Mouse (Mus musculus): Measurements from ENCODE around the gene Vmn1r41. TPM values are rescaled to one million over a fixed set of nuclear protein-coding genes. Genes with fewer than 3 reads are reported as not detected.

Gene Vmn1r41
- not detected in 2 replicates for polyA plus RNA-seq (2015; fragmentation: Nextera tagmentation; extraction: Ambion mirVana)

GRCm38 (mm10) chr6:89740466-89740865 lies at the start of gene Vmn1r41:
Vmn1r41 (plus strand) TSS chr6:89740766.

DNA sequence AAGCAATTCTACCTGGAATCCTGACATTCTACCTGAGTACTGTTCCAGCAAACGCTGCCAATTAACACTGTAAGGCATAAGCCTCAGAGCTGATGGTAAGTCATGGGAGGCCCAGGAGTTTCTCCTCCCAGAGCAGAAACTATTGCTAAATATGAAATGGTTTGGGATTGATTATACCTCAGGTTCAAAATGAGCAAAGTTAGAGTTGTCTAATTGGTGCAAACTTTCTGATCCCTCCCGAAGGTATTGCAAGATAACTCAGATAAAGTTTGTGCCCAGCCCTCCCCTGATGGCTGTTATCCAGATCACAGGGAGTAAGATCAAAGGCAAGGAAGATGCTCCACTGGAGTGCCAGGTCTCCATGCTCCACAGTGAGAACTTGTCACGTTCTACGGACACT lies 33.3 kb upstream of the Vmn1r41 start, which contains the start of gene Vmn1r40:
Gene Vmn1r40, plus strand, starts transcription at position 301 of the 400 bp plus-strand sequence.

Other genes starting within 250 kb of the Vmn1r41 start
- gene Chchd6, start 145.1 kb upstream of the Vmn1r41 start, polyA plus RNA-seq (2015; fragmentation: Nextera tagmentation; extraction: Ambion mirVana), result 44.7 and 47.5 TPM in 2 replicates
- gene Txnrd3, start 96.8 kb upstream of the Vmn1r41 start, polyA plus RNA-seq (2015; fragmentation: Nextera tagmentation; extraction: Ambion mirVana), result 8.4 and 13.3 TPM in 2 replicates
- not detected in 2 replicates for gene Vmn1r40, start 33.2 kb upstream of the Vmn1r41 start, polyA plus RNA-seq (2015; fragmentation: Nextera tagmentation; extraction: Ambion mirVana)
- not detected in 2 replicates for gene Vmn1r42, start 135.6 kb downstream of the Vmn1r41 start, polyA plus RNA-seq (2015; fragmentation: Nextera tagmentation; extraction: Ambion mirVana)
- 0.01 TPM in 1 of 2 replicates, not detected in the other for gene Vmn1r43, start 135.6 kb downstream of the Vmn1r41 start, polyA plus RNA-seq (2015; fragmentation: Nextera tagmentation; extraction: Ambion mirVana)
- gene Vmn1r44, start 142.9 kb downstream of the Vmn1r41 start, polyA plus RNA-seq (2015; fragmentation: Nextera tagmentation; extraction: Ambion mirVana), result not detected in 2 replicates
- gene Vmn1r45, start 199.8 kb downstream of the Vmn1r41 start, polyA plus RNA-seq (2015; fragmentation: Nextera tagmentation; extraction: Ambion mirVana), result not detected in 2 replicates
- gene Vmn1r46, start 228.5 kb downstream of the Vmn1r41 start, polyA plus RNA-seq (2015; fragmentation: Nextera tagmentation; extraction: Ambion mirVana), result not detected in 2 replicates